Mouse (Mus musculus) myocyte (in vitro differentiated cells): Measurements from ENCODE around the gene Atat1. TPM values are rescaled to one million over a fixed set of nuclear protein-coding genes. Genes with fewer than 3 reads are reported as not detected.
A peak's percentile ranks its signal among the peaks of the same experiment; 100 is the strongest.

Experiments
- H3K27me3 ChIP-seq: one replicate; pipeline ENCODE4 v1.6.1; 2011; ENCODE audit not compliant: control insufficient read depth, insufficient read depth, insufficient read length
- H3K36me3 ChIP-seq: one replicate; pipeline ENCODE4 v1.6.1; 2011; ENCODE audit not compliant: control insufficient read depth, insufficient read depth
- H3K4me2 ChIP-seq: one replicate; pipeline ENCODE4 v1.6.1; 2011; ENCODE audit warnings: low read depth, control low read depth
- H3K4me3 ChIP-seq: one replicate; pipeline ENCODE4 v1.5.1; 2011; ENCODE audit warnings: mild to moderate bottlenecking, control low read depth, moderate library complexity
- H3K79me2 ChIP-seq: one replicate; pipeline ENCODE4 v1.6.1; 2011; ENCODE audit not compliant: control insufficient read depth, insufficient read depth
- H3ac ChIP-seq: one replicate; pipeline ENCODE4 v1.6.1; 2011; ENCODE audit not compliant: control insufficient read depth, insufficient read length
- CEBPB ChIP-seq: IDR thresholded peaks from 2 replicates; pipeline ENCODE4 v1.6.1; 2011; ENCODE audit warnings: mild to moderate bottlenecking, moderate library complexity; ENCODE audit not compliant: poor library complexity, insufficient read depth, severe bottlenecking
- E2F4 ChIP-seq: IDR thresholded peaks from one replicate; pipeline ENCODE4 v1.6.1; 2011; ENCODE audit warnings: mild to moderate bottlenecking, control low read depth, moderate library complexity; ENCODE audit not compliant: insufficient read depth
- MAX ChIP-seq: IDR thresholded peaks from one replicate; pipeline ENCODE4 v1.6.1; 2011; ENCODE audit warnings: low read depth, mild to moderate bottlenecking, control low read depth
- MYOD1 ChIP-seq, 3 experiments: IDR thresholded peaks; one replicate each; pipeline ENCODE4 v1.6.1; 2011; ENCODE audit warnings: control low read depth in 2 of 3, low read depth in 2 of 3, mild to moderate bottlenecking in 2 of 3, moderate library complexity in 1 of 3; ENCODE audit not compliant: insufficient read length in 2 of 3, control insufficient read depth in 1 of 3
- MYOG ChIP-seq, 3 experiments: IDR thresholded peaks; one replicate each; pipeline ENCODE4 v1.6.1; 2011; ENCODE audit warnings: control low read depth in 2 of 3, low read depth in 2 of 3, mild to moderate bottlenecking in 2 of 3; ENCODE audit not compliant: insufficient read length in 2 of 3, control insufficient read depth in 1 of 3, insufficient read depth in 1 of 3
- POLR2A ChIP-seq: IDR thresholded peaks from one replicate; pipeline ENCODE4 v1.6.1; 2011; ENCODE audit warnings: low read depth, mild to moderate bottlenecking, control low read depth, moderate library complexity; ENCODE audit not compliant: insufficient read length
- POLR2AphosphoS2 ChIP-seq: IDR thresholded peaks from one replicate; pipeline ENCODE4 v1.6.1; 2011; ENCODE audit warnings: low read depth, control low read depth; ENCODE audit not compliant: insufficient read length
- REST ChIP-seq: IDR thresholded peaks from one replicate; pipeline ENCODE4 v1.6.1; 2011; ENCODE audit warnings: mild to moderate bottlenecking, control low read depth, moderate library complexity; ENCODE audit not compliant: insufficient read depth, insufficient read length
- SRF ChIP-seq: IDR thresholded peaks from one replicate; pipeline ENCODE4 v1.6.1; 2011; ENCODE audit warnings: low read depth; ENCODE audit not compliant: control insufficient read depth, insufficient read length
- TCF12 ChIP-seq: IDR thresholded peaks from one replicate; pipeline ENCODE4 v1.6.1; 2011; ENCODE audit warnings: mild to moderate bottlenecking, control low read depth; ENCODE audit not compliant: poor library complexity, insufficient read depth, severe bottlenecking
- TCF3 ChIP-seq: IDR thresholded peaks from one replicate; pipeline ENCODE4 v1.6.1; 2011; ENCODE audit warnings: low read depth, control low read depth; ENCODE audit not compliant: insufficient read length
- USF1 ChIP-seq: IDR thresholded peaks from one replicate; pipeline ENCODE4 v1.6.1; 2011; ENCODE audit warnings: low read depth, mild to moderate bottlenecking, control low read depth, moderate library complexity
- polyA plus RNA-seq: library from polyadenylated mRNA; unstranded; fragments of >200 nt; fragmentation: generic; extraction: Trizol; gene quantifications from one replicate; pipeline ENCODE4 v1.2.1, GENCODE M21; 2012; ENCODE audit warnings: missing spikeins

Gene Atat1
- polyA plus RNA-seq, 1 experiment: 23.1 TPM

- Histone ChIP-seq H3K79me2 (peaks cover 8% of the 10 kb centered on the region), H3ac (peak overlapping the region; percentile 69), H3K4me3 (peak overlapping the region; percentile 50), H3K36me3 (peaks cover 37% of the 10 kb centered on the region), H3K27me3 (no peaks in the 10 kb centered on the region), H3K4me2 (peak overlapping the region; percentile 97)
- no peak for TF ChIP-seq MAX
- TF ChIP-seq E2F4: no peak
Observed at GRCm38 (mm10) chr17:35909186-35909918, 523 bp downstream of the Atat1 start.

GRCm38 (mm10) chr17:35907609-35908008 lies 2.3 kb downstream of the Atat1 start:
- Histone ChIP-seq H3K36me3 (peaks cover 21% of the 10 kb centered on the region), H3K79me2 (peaks cover 2% of the 10 kb centered on the region)
- TF ChIP-seq MYOG (IDR thresholded peaks at IDR 0.05; ENCODE audit: control insufficient read depth in 1 of 3, insufficient read depth in 1 of 3, insufficient read length in 2 of 3, low read depth in 2 of 3) (no peak), MYOD1 (IDR thresholded peaks at IDR 0.05; ENCODE audit: control insufficient read depth in 1 of 3, insufficient read length in 2 of 3, low read depth in 2 of 3) (no peak), POLR2AphosphoS2 (no peak), E2F4 (no peak), TCF12 (no peak), SRF (no peak), TCF3 (no peak), USF1 (no peak), MAX (no peak), POLR2A (no peak), CEBPB (no peak), REST (no peak)

DNA sequence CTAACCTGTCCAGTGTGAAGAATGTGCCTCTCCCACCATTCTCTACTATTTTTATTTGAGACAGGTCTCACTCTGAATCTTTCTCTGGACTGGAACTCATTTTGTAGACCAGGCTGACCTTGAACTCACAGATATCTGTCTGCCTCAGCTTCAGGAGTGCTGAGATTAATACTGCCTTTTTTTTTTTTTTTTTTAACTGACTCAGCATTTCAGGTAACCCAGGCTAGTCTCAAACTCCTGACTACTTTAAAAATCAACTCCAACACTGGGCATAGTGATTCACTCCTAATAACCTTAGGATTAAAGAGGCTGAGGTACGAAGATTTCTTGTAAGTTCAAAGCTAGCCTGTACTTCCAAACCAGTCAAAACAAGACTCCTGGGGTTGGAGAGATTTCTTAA lies 4.3 kb downstream of the Atat1 start:
- TF ChIP-seq TCF3 (no peak), TCF12 (no peak), REST (no peak), POLR2A (no peak), MAX (no peak), USF1 (no peak), E2F4 (no peak), POLR2AphosphoS2 (no peak)
- no peaks in the 10 kb centered on the region for H3K79me2 ChIP-seq
- H3K4me3 ChIP-seq: no peak overlapping the region
- H3ac ChIP-seq: no peak overlapping the region
- H3K27me3 ChIP-seq: no peaks in the 10 kb centered on the region
- H3K36me3 ChIP-seq: peaks cover 7% of the 10 kb centered on the region
- H3K4me2 ChIP-seq: no peak overlapping the region

More at GRCm38 (mm10) chr17:35907609-35908008, 2.3 kb downstream of the Atat1 start:
- H3K27me3 ChIP-seq: no peaks in the 10 kb centered on the region
- H3K4me2 ChIP-seq: no peak overlapping the region
- H3ac ChIP-seq: no peak overlapping the region
- no peak overlapping the region for H3K4me3 ChIP-seq

GRCm38 (mm10) chr17:35903992-35904355 lies 5.9 kb downstream of the Atat1 start:
- H3K4me3 ChIP-seq: no peak overlapping the region
- TF ChIP-seq REST (no peak), POLR2AphosphoS2 (no peak), TCF12 (no peak), SRF (no peak), MYOG (IDR thresholded peaks at IDR 0.05; ENCODE audit: control insufficient read depth in 1 of 3, insufficient read depth in 1 of 3, insufficient read length in 2 of 3, low read depth in 2 of 3) (no peak), POLR2A (no peak), MAX (no peak), MYOD1 (IDR thresholded peaks at IDR 0.05; ENCODE audit: control insufficient read depth in 1 of 3, insufficient read length in 2 of 3, low read depth in 2 of 3) (no peak), USF1 (no peak), CEBPB (no peak), E2F4 (no peak), TCF3 (no peak)
- H3K79me2 ChIP-seq: no peaks in the 10 kb centered on the region
- no peak overlapping the region for H3K4me2 ChIP-seq
- H3K27me3 ChIP-seq: no peaks in the 10 kb centered on the region
- peaks cover 7% of the 10 kb centered on the region for H3K36me3 ChIP-seq
- H3ac ChIP-seq: no peak overlapping the region

DNA sequence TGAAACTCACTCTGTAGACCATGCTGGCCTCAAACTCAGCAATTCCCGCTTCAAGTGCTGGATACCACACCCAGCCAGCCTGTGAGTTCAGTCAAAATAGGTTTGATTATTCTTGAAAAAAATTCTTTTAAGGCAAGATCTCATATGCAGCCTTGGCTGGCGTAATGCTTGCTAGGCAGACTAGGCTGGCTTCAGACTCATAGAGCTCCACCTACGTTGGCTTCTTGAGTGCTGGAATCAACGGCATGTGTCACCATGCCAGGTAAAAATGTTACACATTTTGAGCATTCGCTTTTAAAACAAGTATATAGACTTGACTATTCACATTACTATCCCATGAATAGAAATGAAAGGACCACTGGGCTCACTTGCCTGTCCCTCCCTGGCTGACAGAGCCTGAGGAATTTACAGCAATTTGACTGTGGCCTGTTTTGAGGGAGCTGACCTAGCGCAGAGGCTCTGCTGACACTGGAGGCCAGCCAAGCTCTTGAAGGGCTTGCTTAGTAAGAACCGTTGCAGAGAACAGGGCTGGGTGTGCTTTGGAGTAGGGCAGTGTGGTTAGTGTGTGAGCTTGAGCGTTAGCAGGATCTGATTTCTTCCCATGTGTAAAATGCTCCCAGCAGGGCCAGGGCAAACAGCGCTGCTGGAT lies 6.4 kb downstream of the Atat1 start:
- Histone ChIP-seq H3ac (no peak overlapping the region), H3K4me3 (no peak overlapping the region), H3K36me3 (peaks cover 7% of the 10 kb centered on the region), H3K4me2 (no peak overlapping the region), H3K79me2 (no peaks in the 10 kb centered on the region), H3K27me3 (no peaks in the 10 kb centered on the region)
- TF ChIP-seq E2F4: no peak
- no peak for TF ChIP-seq POLR2AphosphoS2
- no peak for TF ChIP-seq SRF
- TF ChIP-seq CEBPB: no peak
- TF ChIP-seq USF1: no peak
- no peak for TF ChIP-seq TCF3
- no peak for TF ChIP-seq MYOD1 (IDR thresholded peaks at IDR 0.05; ENCODE audit: control insufficient read depth in 1 of 3, insufficient read length in 2 of 3, low read depth in 2 of 3)
- TF ChIP-seq MAX: no peak
- TF ChIP-seq REST: no peak
- TF ChIP-seq TCF12: no peak
- no peak for TF ChIP-seq MYOG (IDR thresholded peaks at IDR 0.05; ENCODE audit: control insufficient read depth in 1 of 3, insufficient read depth in 1 of 3, insufficient read length in 2 of 3, low read depth in 2 of 3)
- TF ChIP-seq POLR2A: no peak
